Mouse (Mus musculus) erythroblast, embryonic 14.5 days (primary cell): ENCODE results near the gene Tspan18.

Experiments used
- GATA1 ChIP-seq: IDR thresholded peaks from 2 replicates; pipeline ENCODE4 v1.6.1; 2012; ENCODE audit warnings: low read length, inconsistent platforms, mixed read lengths
- TAL1 ChIP-seq: IDR thresholded peaks from 3 replicates; pipeline ENCODE4 v1.6.1; 2012; ENCODE audit warnings: low read length, inconsistent platforms, mixed read lengths

GRCm38 (mm10) chr2:93327915-93328555, 6.3 kb downstream of the Tspan18 start:
- TF ChIP-seq GATA1 (no peak), TAL1 (no peak)
